Mouse (Mus musculus) stomach, postnatal 0 days (tissue): ENCODE measurements around the gene Dock1. TPM values are rescaled to one million over a fixed set of nuclear protein-coding genes. Genes with fewer than 3 reads are reported as not detected.

ENCODE experiments used
- ATAC-seq: fragments of 200-750 bp; cut with Nextera tagmentation; 2 replicates; pipeline ENCODE4 v1.8.0; 2017; ENCODE audit not compliant: low FRiP score, low TSS enrichment
- DNase-seq: peaks from one replicate; pipeline ENCODE4 v3.0.0-alpha.2; 2016; ENCODE audit warnings: low spot score
- H3K27ac ChIP-seq: fragments of 300-500 bp; sonication (generic); replicated peaks from 2 replicates; pipeline ENCODE4 v1.5.1; 2014; ENCODE audit warnings: mild to moderate bottlenecking, control low read depth
- H3K27me3 ChIP-seq: fragments of 300-500 bp; sonication (generic); 2 replicates; pipeline ENCODE4 v1.6.1; 2014; ENCODE audit warnings: low read length; ENCODE audit not compliant: control insufficient read depth, insufficient read depth
- H3K36me3 ChIP-seq: fragments of 300-500 bp; sonication (generic); 2 replicates; pipeline ENCODE4 v1.6.1; 2014; ENCODE audit warnings: low read length, mixed read lengths; ENCODE audit not compliant: control insufficient read depth, insufficient read depth
- H3K4me1 ChIP-seq: fragments of 300-500 bp; sonication (generic); replicated peaks from 2 replicates; pipeline ENCODE4 v1.6.1; 2014; ENCODE audit warnings: antibody characterized with exemption; ENCODE audit not compliant: control insufficient read depth, insufficient read depth
- H3K4me2 ChIP-seq: fragments of 300-500 bp; sonication (generic); replicated peaks from 2 replicates; pipeline ENCODE4 v1.6.1; 2014; ENCODE audit warnings: low read depth, mild to moderate bottlenecking, control low read depth, moderate library complexity
- H3K4me3 ChIP-seq: fragments of 300-500 bp; sonication (generic); 2 replicates; pipeline ENCODE4 v1.5.1; 2014; ENCODE audit warnings: low read depth, low read length, control low read depth
- H3K9ac ChIP-seq: fragments of 300-500 bp; sonication (generic); 2 replicates; pipeline ENCODE4 v1.6.1; 2014; ENCODE audit warnings: mild to moderate bottlenecking, low read length, control low read depth, mixed read lengths
- H3K9me3 ChIP-seq: fragments of 300-500 bp; sonication (generic); 2 replicates; pipeline ENCODE4 v1.6.1; 2016; ENCODE audit warnings: low read length; ENCODE audit not compliant: control insufficient read depth
- CTCF ChIP-seq: IDR thresholded peaks from 2 replicates; pipeline ENCODE4 v1.5.1; 2016; ENCODE audit warnings: antibody characterized with exemption, low read depth, mild to moderate bottlenecking, moderate library complexity
- EP300 ChIP-seq: optimal IDR thresholded peaks from 2 replicates; pipeline ENCODE3; 2016; ENCODE audit warnings: antibody characterized with exemption
- WGBS: fragments of 180-500 bp; shearing (Covaris S2); extraction: QIAGEN DNeasy Blood & Tissue Kit; methylation state at CpG from one replicate; pipeline ENCODE4 v1.1.7; 2014; 5-methylcytosine and 5-hydroxymethylcytosine counted together
- polyA plus RNA-seq: library from polyadenylated mRNA; unstranded; fragments of >200 nt; fragmentation: Nextera tagmentation; extraction: Ambion mirVana; gene quantifications from 2 replicates; pipeline ENCODE4 v1.2.1, GENCODE M21; 2015

Gene Dock1
- polyA plus RNA-seq, 1 experiment from 2014 or later = 8.5 TPM

DNA sequence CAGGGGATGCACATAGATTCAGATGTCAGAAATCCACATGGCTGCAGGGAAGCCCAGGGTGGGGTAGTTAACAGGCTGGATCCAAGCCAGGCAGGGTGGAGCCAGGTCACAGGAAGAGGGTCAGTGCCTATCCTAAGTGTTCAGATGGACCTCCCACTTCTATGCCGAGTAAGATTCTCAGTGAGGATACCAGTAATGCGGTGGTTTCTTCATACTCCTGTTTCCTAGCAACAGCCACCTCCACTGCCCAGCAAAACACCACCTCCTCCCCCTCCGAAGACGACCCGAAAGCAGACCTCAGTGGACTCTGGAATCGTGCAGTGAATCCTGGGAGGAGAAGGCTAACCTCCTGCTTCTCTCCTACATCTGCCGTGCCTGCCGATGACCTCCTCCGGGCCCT is 501.8 kb downstream of the Dock1 start:
- H3K27ac ChIP-seq = no peak overlapping the region
- no peaks in the 10 kb centered on the region for H3K4me1 ChIP-seq
- H3K36me3 ChIP-seq = peaks cover 12% of the 10 kb centered on the region
- H3K9me3 ChIP-seq = no peaks in the 10 kb centered on the region
- WGBS = 67% methylated on average over 9 of the region's 9 CpGs
- ATAC-seq (no peak), DNase-seq (no peak)
- TF ChIP-seq EP300 (no peak), CTCF (no peak)
- no peak overlapping the region for H3K4me3 ChIP-seq
- no peak overlapping the region for H3K4me2 ChIP-seq
- H3K27me3 ChIP-seq = no peaks in the 10 kb centered on the region
- H3K9ac ChIP-seq = no peak overlapping the region

DNA sequence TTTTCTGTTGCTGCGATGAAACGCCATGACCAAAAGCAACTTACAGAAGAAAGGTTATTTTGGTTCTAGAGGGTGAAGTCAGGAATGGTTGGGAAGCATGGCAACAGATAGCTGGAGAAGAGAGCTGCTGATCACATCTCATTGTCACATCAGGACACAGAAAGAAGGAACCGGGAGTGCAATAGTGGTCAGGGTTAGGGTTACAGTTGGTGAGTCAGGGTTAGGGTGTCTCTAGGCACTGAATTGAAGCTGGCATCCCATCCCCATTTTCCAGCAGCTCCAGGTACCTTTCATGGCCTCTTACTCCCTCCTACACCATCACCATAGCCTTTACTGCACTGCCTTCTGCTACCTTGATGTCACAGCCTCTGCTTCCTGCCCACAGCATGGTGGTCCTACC is 523.7 kb downstream of the Dock1 start:
- Histone ChIP-seq H3K36me3 (no peaks in the 10 kb centered on the region), H3K27ac (no peak overlapping the region), H3K4me3 (no peak overlapping the region), H3K27me3 (no peaks in the 10 kb centered on the region), H3K4me2 (no peak overlapping the region), H3K9ac (no peak overlapping the region), H3K9me3 (no peaks in the 10 kb centered on the region), H3K4me1 (no peaks in the 10 kb centered on the region)
- DNase-seq = no peak
- WGBS = 92% methylated on average over 3 of the region's 3 CpGs
- TF ChIP-seq EP300 (no peak), CTCF (no peak)
- no peak for ATAC-seq

DNA sequence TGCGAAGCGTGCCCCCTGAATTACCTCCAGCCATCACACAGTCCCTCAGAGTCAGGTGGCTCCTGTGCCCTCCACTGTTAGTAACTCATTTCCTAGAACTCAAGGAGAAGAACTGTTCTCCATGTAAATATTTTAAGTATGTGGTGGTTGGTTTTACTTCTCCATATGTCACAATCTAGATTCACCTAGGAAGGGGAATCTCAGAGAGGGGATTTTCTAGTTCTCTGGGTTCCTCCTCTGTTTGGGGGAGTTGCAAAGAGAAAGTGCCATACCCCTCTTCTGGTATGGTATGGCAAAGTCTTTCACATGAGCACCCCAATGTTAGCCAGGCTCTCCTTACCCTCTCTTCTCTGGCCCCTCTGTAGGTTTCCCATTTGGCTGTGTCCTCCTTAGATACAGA is 525.2 kb downstream of the Dock1 start:
- Histone ChIP-seq H3K9me3 (no peaks in the 10 kb centered on the region), H3K36me3 (no peaks in the 10 kb centered on the region), H3K27ac (no peak overlapping the region), H3K27me3 (no peaks in the 10 kb centered on the region), H3K4me1 (no peaks in the 10 kb centered on the region), H3K4me2 (no peak overlapping the region), H3K4me3 (no peak overlapping the region), H3K9ac (no peak overlapping the region)
- no peak for DNase-seq
- TF ChIP-seq EP300 (no peak), CTCF (no peak)
- WGBS = 94% methylated on average over 2 of the region's 2 CpGs
- no peak for ATAC-seq

DNA sequence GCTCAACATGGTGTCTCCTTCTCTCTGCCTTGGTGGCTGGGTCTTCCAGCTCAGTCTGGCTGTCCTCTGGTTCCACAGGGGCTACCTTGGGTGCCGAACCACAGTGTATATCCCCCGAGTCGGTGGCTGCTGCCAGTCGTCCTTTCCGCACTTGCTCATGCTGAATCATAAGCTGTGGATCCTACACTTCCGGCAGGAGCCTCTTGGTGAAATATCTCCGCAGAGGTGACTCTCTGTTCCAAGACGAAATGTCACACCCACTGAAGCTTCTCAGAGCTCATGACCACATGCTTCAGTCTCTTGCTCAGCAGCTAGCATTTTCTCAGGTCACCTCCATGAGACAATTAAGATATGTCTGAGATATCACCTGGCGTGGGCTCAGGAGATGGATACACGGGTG is 526.4 kb downstream of the Dock1 start:
- no peak for TF ChIP-seq CTCF
- TF ChIP-seq EP300 = no peak
- ATAC-seq = no peak
- no peaks in the 10 kb centered on the region for H3K9me3 ChIP-seq
- no peaks in the 10 kb centered on the region for H3K27me3 ChIP-seq
- WGBS = 82% methylated on average over 10 of the region's 10 CpGs
- H3K4me1 ChIP-seq = no peaks in the 10 kb centered on the region
- H3K36me3 ChIP-seq = no peaks in the 10 kb centered on the region
- H3K4me2 ChIP-seq = no peak overlapping the region
- H3K9ac ChIP-seq = no peak overlapping the region
- no peak for DNase-seq
- no peak overlapping the region for H3K4me3 ChIP-seq
- H3K27ac ChIP-seq = no peak overlapping the region

DNA sequence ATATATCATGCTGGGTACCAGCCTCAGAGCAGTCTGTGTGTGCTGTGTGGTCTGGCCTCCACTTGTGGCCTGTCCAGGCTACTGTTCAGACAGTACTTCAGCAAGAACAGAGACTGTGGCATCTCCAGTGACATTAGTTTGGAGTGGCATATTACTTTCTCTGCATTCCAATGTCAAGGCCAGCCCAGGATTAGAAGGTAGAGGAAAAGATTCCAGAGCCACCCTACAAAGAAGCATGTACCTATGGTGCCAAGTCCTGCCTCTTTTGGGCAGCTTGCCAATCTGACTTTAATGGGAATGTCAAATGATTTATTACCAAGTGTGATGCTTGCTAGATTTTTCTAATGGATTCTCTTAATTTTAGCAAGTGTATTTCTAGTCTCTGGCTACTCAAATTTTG is 533.5 kb downstream of the Dock1 start:
- ATAC-seq = no peak
- no peaks in the 10 kb centered on the region for H3K9me3 ChIP-seq

DNA sequence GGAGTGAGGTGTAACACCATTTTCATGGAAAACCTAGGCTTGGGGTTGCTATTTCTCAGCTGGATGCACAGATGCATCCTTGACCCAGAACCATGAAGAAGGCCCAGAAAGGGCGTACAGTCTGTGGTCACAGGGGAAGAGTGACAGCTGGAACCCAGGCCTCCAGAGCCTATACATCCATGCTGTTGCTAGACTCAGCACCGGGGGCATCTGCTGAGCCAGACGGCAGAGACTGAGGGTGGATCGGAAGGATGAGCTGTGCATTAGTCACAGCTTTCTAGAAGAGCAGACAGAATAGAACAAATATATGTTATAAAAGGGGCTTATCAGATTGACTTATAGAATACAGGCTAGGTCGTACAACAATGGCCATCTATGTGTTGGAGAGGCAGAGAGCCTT is 534.7 kb downstream of the Dock1 start:
- H3K4me3 ChIP-seq = no peak overlapping the region
- H3K4me2 ChIP-seq = no peak overlapping the region
- H3K27ac ChIP-seq = no peak overlapping the region
- H3K27me3 ChIP-seq = no peaks in the 10 kb centered on the region
- no peaks in the 10 kb centered on the region for H3K9me3 ChIP-seq
- 67% methylated on average over 5 of the region's 5 CpGs for WGBS
- no peaks in the 10 kb centered on the region for H3K36me3 ChIP-seq
- H3K4me1 ChIP-seq = no peaks in the 10 kb centered on the region
- DNase-seq (no peak), ATAC-seq (no peak)
- no peak overlapping the region for H3K9ac ChIP-seq
- TF ChIP-seq EP300 (no peak), CTCF (no peak)

More for the DNA sequence above, 533.5 kb downstream of the Dock1 start:
- Histone ChIP-seq H3K27ac (no peak overlapping the region), H3K4me1 (no peaks in the 10 kb centered on the region), H3K4me2 (no peak overlapping the region), H3K4me3 (no peak overlapping the region), H3K27me3 (no peaks in the 10 kb centered on the region), H3K9ac (no peak overlapping the region), H3K36me3 (no peaks in the 10 kb centered on the region)
- no peak for DNase-seq
- TF ChIP-seq CTCF (no peak), EP300 (no peak)
